Mouse (Mus musculus): Measurements from ENCODE around the gene Vinac1. TPM values are rescaled to one million over a fixed set of nuclear protein-coding genes. Genes with fewer than 3 reads are reported as not detected.

Vinac1 gene
- polyA plus RNA-seq (2015; fragmentation: Nextera tagmentation; extraction: Ambion mirVana) = 0.87 and 1.0 TPM in 2 replicates

- 85% methylated on average over 8 of the region's 8 CpGs for WGBS
- Histone ChIP-seq H3K9ac (no peak within 1 kb of the TSS), H3K4me2 (no peak within 1 kb of the TSS), H3K9me3 (no peaks in the 10 kb centered on the region), H3K4me1 (no peaks in the 10 kb centered on the region), H3K36me3 (replicated peaks) (no peaks in the 10 kb centered on the region), H3K27ac (no peak within 1 kb of the TSS), H3K27me3 (replicated peaks) (no peaks in the 10 kb centered on the region), H3K4me3 (no peak within 1 kb of the TSS)
- no peak for ATAC-seq (replicated peaks)
Measured at GRCm38 (mm10) chr2:129047811-129048210, at the start of gene Vinac1. Gene Vinac1 (minus strand): TSS chr2:129048172.

GRCm38 (mm10) chr2:129093926-129094724 lies 46.2 kb upstream of the Vinac1 start:
- no peak overlapping the region for H3K27ac ChIP-seq
- WGBS = 90% methylated on average over 18 of the region's 18 CpGs
- no peak overlapping the region for H3K4me3 ChIP-seq
- no peak overlapping the region for H3K4me2 ChIP-seq
- H3K4me1 ChIP-seq = no peaks in the 10 kb centered on the region
- H3K36me3 ChIP-seq (replicated peaks) = peaks cover 20% of the 10 kb centered on the region
- H3K9ac ChIP-seq = no peak overlapping the region
- ATAC-seq (replicated peaks) = no peak
- H3K27me3 ChIP-seq (replicated peaks) = no peaks in the 10 kb centered on the region
- no peaks in the 10 kb centered on the region for H3K9me3 ChIP-seq

- Histone ChIP-seq H3K9me3 (no peaks in the 10 kb centered on the region), H3K4me2 (no peak overlapping the region), H3K9ac (no peak overlapping the region), H3K4me3 (no peak overlapping the region), H3K4me1 (no peaks in the 10 kb centered on the region), H3K36me3 (replicated peaks) (peaks cover 30% of the 10 kb centered on the region), H3K27me3 (replicated peaks) (no peaks in the 10 kb centered on the region), H3K27ac (no peak overlapping the region)
- ATAC-seq (replicated peaks) = no peak
- 95% methylated on average over 12 of the region's 12 CpGs for WGBS
Measured at GRCm38 (mm10) chr2:129092810-129093209, 44.8 kb upstream of the Vinac1 start.

- no peaks in the 10 kb centered on the region for H3K4me1 ChIP-seq
- no peak overlapping the region for H3K27ac ChIP-seq
- H3K36me3 ChIP-seq (replicated peaks) = peaks cover 40% of the 10 kb centered on the region
- WGBS = 76% methylated on average over 4 of the region's 4 CpGs
- no peak for ATAC-seq (replicated peaks)
- H3K4me2 ChIP-seq = no peak overlapping the region
- no peak overlapping the region for H3K9ac ChIP-seq
- H3K27me3 ChIP-seq (replicated peaks) = no peaks in the 10 kb centered on the region
- no peak overlapping the region for H3K4me3 ChIP-seq
- no peaks in the 10 kb centered on the region for H3K9me3 ChIP-seq
Measured at GRCm38 (mm10) chr2:129090370-129090769, 42.4 kb upstream of the Vinac1 start.

- Histone ChIP-seq H3K36me3 (replicated peaks) (peaks cover 33% of the 10 kb centered on the region), H3K27me3 (replicated peaks) (no peaks in the 10 kb centered on the region), H3K27ac (no peak overlapping the region), H3K4me3 (no peak overlapping the region), H3K4me1 (no peaks in the 10 kb centered on the region), H3K4me2 (no peak overlapping the region), H3K9ac (no peak overlapping the region), H3K9me3 (no peaks in the 10 kb centered on the region)
- no peak for ATAC-seq (replicated peaks)
- 97% methylated on average over 1 of the region's 1 CpGs for WGBS
Measured at GRCm38 (mm10) chr2:129087520-129087919, 39.5 kb upstream of the Vinac1 start.

- Histone ChIP-seq H3K27ac (no peak overlapping the region), H3K4me3 (no peak overlapping the region), H3K9me3 (no peaks in the 10 kb centered on the region), H3K4me2 (no peak overlapping the region), H3K36me3 (replicated peaks) (peaks cover 31% of the 10 kb centered on the region), H3K27me3 (replicated peaks) (no peaks in the 10 kb centered on the region), H3K4me1 (no peaks in the 10 kb centered on the region), H3K9ac (no peak overlapping the region)
- 56% methylated on average over 2 of the region's 2 CpGs for WGBS
- ATAC-seq (replicated peaks) = no peak
Measured at GRCm38 (mm10) chr2:129084959-129085358, 37.0 kb upstream of the Vinac1 start.

GRCm38 (mm10) chr2:129083514-129083913 lies 35.5 kb upstream of the Vinac1 start:
- H3K9ac ChIP-seq = no peak overlapping the region
- no peak overlapping the region for H3K4me3 ChIP-seq
- no peak for ATAC-seq (replicated peaks)
- no peaks in the 10 kb centered on the region for H3K27me3 ChIP-seq (replicated peaks)
- whole genome bisulfite sequencing = 95% methylated on average over 5 of the region's 5 CpGs
- H3K4me2 ChIP-seq = no peak overlapping the region
- no peaks in the 10 kb centered on the region for H3K4me1 ChIP-seq
- H3K36me3 ChIP-seq (replicated peaks) = peaks cover 34% of the 10 kb centered on the region
- H3K9me3 ChIP-seq = no peaks in the 10 kb centered on the region
- no peak overlapping the region for H3K27ac ChIP-seq

- no peak overlapping the region for H3K4me2 ChIP-seq
- H3K4me3 ChIP-seq = no peak overlapping the region
- WGBS = 69% methylated on average over 13 of the region's 13 CpGs
- H3K4me1 ChIP-seq = no peaks in the 10 kb centered on the region
- no peak for ATAC-seq (replicated peaks)
- H3K27me3 ChIP-seq (replicated peaks) = no peaks in the 10 kb centered on the region
- no peaks in the 10 kb centered on the region for H3K9me3 ChIP-seq
- no peak overlapping the region for H3K27ac ChIP-seq
- H3K36me3 ChIP-seq (replicated peaks) = peaks cover 42% of the 10 kb centered on the region
- no peak overlapping the region for H3K9ac ChIP-seq
Measured at GRCm38 (mm10) chr2:129081097-129081496, 33.1 kb upstream of the Vinac1 start.

- peaks cover 38% of the 10 kb centered on the region for H3K36me3 ChIP-seq (replicated peaks)
Measured at GRCm38 (mm10) chr2:129079194-129079593, 31.2 kb upstream of the Vinac1 start.

GRCm38 (mm10) chr2:129078313-129078712 lies 30.3 kb upstream of the Vinac1 start:
- WGBS = 82% methylated on average over 3 of the region's 3 CpGs

More at GRCm38 (mm10) chr2:129079194-129079593, 31.2 kb upstream of the Vinac1 start:
- no peak overlapping the region for H3K27ac ChIP-seq
- no peak overlapping the region for H3K4me2 ChIP-seq
- H3K4me1 ChIP-seq = no peaks in the 10 kb centered on the region
- no peak for ATAC-seq (replicated peaks)
- WGBS = 81% methylated on average over 2 of the region's 2 CpGs
- H3K9ac ChIP-seq = no peak overlapping the region
- H3K4me3 ChIP-seq = no peak overlapping the region
- no peaks in the 10 kb centered on the region for H3K9me3 ChIP-seq
- no peaks in the 10 kb centered on the region for H3K27me3 ChIP-seq (replicated peaks)

GRCm38 (mm10) chr2:129070296-129070695 lies 22.3 kb upstream of the Vinac1 start:
- Histone ChIP-seq H3K4me1 (peaks cover 25% of the 10 kb centered on the region), H3K27ac (no peak overlapping the region), H3K4me2 (no peak overlapping the region), H3K36me3 (replicated peaks) (no peaks in the 10 kb centered on the region), H3K27me3 (replicated peaks) (no peaks in the 10 kb centered on the region), H3K9ac (no peak overlapping the region), H3K4me3 (no peak overlapping the region), H3K9me3 (no peaks in the 10 kb centered on the region)
- no peak for ATAC-seq (replicated peaks)
- 89% methylated on average over 3 of the region's 3 CpGs for WGBS

More at GRCm38 (mm10) chr2:129078313-129078712, 30.3 kb upstream of the Vinac1 start:
- Histone ChIP-seq H3K27me3 (replicated peaks) (no peaks in the 10 kb centered on the region), H3K4me3 (no peak overlapping the region), H3K4me1 (no peaks in the 10 kb centered on the region), H3K9ac (no peak overlapping the region), H3K27ac (no peak overlapping the region), H3K36me3 (replicated peaks) (peaks cover 38% of the 10 kb centered on the region), H3K4me2 (no peak overlapping the region), H3K9me3 (no peaks in the 10 kb centered on the region)
- ATAC-seq (replicated peaks) = no peak

- H3K9me3 ChIP-seq = no peaks in the 10 kb centered on the region
- H3K27me3 ChIP-seq (replicated peaks) = no peaks in the 10 kb centered on the region
- peaks cover 30% of the 10 kb centered on the region for H3K4me1 ChIP-seq
- H3K36me3 ChIP-seq (replicated peaks) = no peaks in the 10 kb centered on the region
- H3K4me2 ChIP-seq = peak overlapping the region; percentile 79
- peak overlapping the region; percentile 70 for H3K4me3 ChIP-seq
- peak overlapping the region; percentile 84 for H3K27ac ChIP-seq
- peak; percentile 85 for ATAC-seq (replicated peaks)
- peak overlapping the region; percentile 77 for H3K9ac ChIP-seq
- under 1% methylated on average over 20 of the region's 20 CpGs for WGBS
Measured at GRCm38 (mm10) chr2:129066326-129066725, 18.4 kb upstream of the Vinac1 start.

All from midbrain, embryonic 15.5 days (tissue).